Comparison of ENCODE assay signal across 19 mouse cellular contexts in genomic region chr19:32231292-32231691, GRCm38 (mm10).
DNase-seq lines count a peak whose midpoint lies in the region; ATAC-seq lines count a peak whose summit lies in the region.
"Had no signal": no experiment of that assay in that cellular context is flagged by ENCODE, and none has a peak within 500 bp of the region (broad histone marks: within the 10 kb centered on the region; RNA-seq: fewer than 3 reads in every experiment).

No protein-coding gene starts in this region.

- no peak overlapping the region for H3K9ac ChIP-seq in limb, embryonic 15.5 days
- H3K9ac ChIP-seq: forebrain, embryonic 15.5 days; liver, embryonic 12.5 days; lung, embryonic 14.5 days; midbrain, embryonic 15.5 days had no signal

- H3K9me3 ChIP-seq in limb, embryonic 15.5 days = no peaks in the 10 kb centered on the region
- H3K9me3 ChIP-seq: forebrain, embryonic 15.5 days; liver, embryonic 12.5 days; midbrain, embryonic 15.5 days had no signal

- no peak overlapping the region for H3K4me2 ChIP-seq in limb, embryonic 15.5 days
- H3K4me2 ChIP-seq: forebrain, embryonic 15.5 days; liver, embryonic 12.5 days; lung, embryonic 14.5 days; midbrain, embryonic 15.5 days had no signal

- H3K4me1 ChIP-seq in limb, embryonic 15.5 days = peaks cover 14% of the 10 kb centered on the region; the same call in 1 of the 2 replicates
- H3K4me1 ChIP-seq: forebrain, embryonic 15.5 days; midbrain, embryonic 15.5 days had no signal

- H3K27ac ChIP-seq in limb, embryonic 15.5 days = peak overlapping the region; percentile 29; the same call in 1 of the 2 replicates
- H3K27ac ChIP-seq: forebrain, embryonic 15.5 days; liver, embryonic 12.5 days; midbrain, embryonic 15.5 days had no signal

- WGBS in limb, embryonic 15.5 days = 60% methylated on average over 10 of the region's 10 CpGs

- intact Hi-C loops in gastrocnemius, postnatal 36 days (cut with DNase I) = no loop called here

- no peak overlapping the region for H3K4me3 ChIP-seq in limb, embryonic 15.5 days
- H3K4me3 ChIP-seq: erythroblast, embryonic 14.5 days; forebrain, embryonic 15.5 days; liver, embryonic 12.5 days; midbrain, embryonic 15.5 days had no signal

- no peak for ATAC-seq in limb, embryonic 15.5 days (ENCODE audit: insufficient number of reproducible peaks, low FRiP score, low TSS enrichment, low read depth)
- no peak for ATAC-seq in cerebellum, adult (ENCODE audit: insufficient number of reproducible peaks, low FRiP score, low TSS enrichment)
- ATAC-seq: forebrain, embryonic 15.5 days; liver, embryonic 12.5 days; midbrain, embryonic 15.5 days; Patski had no signal

- DNase-seq in gastrocnemius, postnatal 25 days = peak; percentile 4
- DNase-seq in gastrocnemius, postnatal 36 days = no peak
- DNase-seq in layer of hippocampus, postnatal 10 days (ENCODE audit: low spot score in 2 of 2) = peak; percentile 27 to 53
- DNase-seq in layer of hippocampus, adult 9-10 months (ENCODE audit: low spot score) = no peak
- peak; percentile 66 for DNase-seq in ZHBTc4 (ENCODE audit: low read depth, low spot score)
- DNase-seq: B cell, adult 2 months; cerebellum, postnatal 10 days; gastrocnemius, postnatal 10 days; kidney, adult 8-10 months; kidney, postnatal 4 days; retina, postnatal 1 day had no signal

- H3K27me3 ChIP-seq in limb, embryonic 15.5 days = no peaks in the 10 kb centered on the region
- H3K27me3 ChIP-seq: forebrain, embryonic 15.5 days; liver, embryonic 12.5 days; midbrain, embryonic 15.5 days; Patski had no signal

- H3K36me3 ChIP-seq in limb, embryonic 15.5 days = no peaks in the 10 kb centered on the region
- H3K36me3 ChIP-seq: forebrain, embryonic 15.5 days; midbrain, embryonic 15.5 days had no signal

Comparison
In these comparisons a context has a peak if more than half of its experiments do, and no peak if none do; other contexts are left out.
1. DNase-seq: peak in gastrocnemius, postnatal 25 days (single experiment), layer of hippocampus, postnatal 10 days (2 of 2) and ZHBTc4 (single experiment); none in gastrocnemius, postnatal 36 days (0 of 2) and layer of hippocampus, adult 9-10 months (single experiment).